Mouse (Mus musculus): ENCODE measurements at regions not wholly inside any gene's neighbourhood (a gene's known extent, or its start where the extent isn't known, plus 50 kb on each side); places are given as distances from the start of the nearest gene placed in this dataset.

GRCm38 (mm10) chr14:80443820-80444219 is 459.9 kb downstream of the Olfm4 start:
- TF ChIP-seq CTCF (IDR thresholded peaks at IDR 0.05) = no peak
- no peak for TF ChIP-seq POLR2A (IDR thresholded peaks at IDR 0.05; ENCODE audit: insufficient read depth, low read depth, low read length)
